Mouse (Mus musculus) cerebellum, adult 2 months (tissue): ENCODE measurements around the gene Hbb-bh2. TPM values are rescaled to one million over a fixed set of nuclear protein-coding genes. Genes with fewer than 3 reads are reported as not detected.
"Not testable (repeated sequence)": the region's sequence is repeated elsewhere in the genome, so short reads cannot be mapped to it uniquely, and the experiment has no call there.

ENCODE experiments used
- DNase-seq, 2 experiments: peaks; one replicate each; pipeline ENCODE4 v3.0.0; 2021
- H3K27ac ChIP-seq: fragments of 200-500 bp; 2 replicates; pipeline ENCODE4 v1.5.1; 2012; ENCODE audit warnings: low read length, control low read depth, inconsistent platforms; ENCODE audit not compliant: insufficient read depth
- H3K27me3 ChIP-seq: fragments of 200-500 bp; 2 replicates; pipeline ENCODE4 v1.6.1; 2012; ENCODE audit warnings: inconsistent platforms, mild to moderate bottlenecking, low read length, moderate library complexity; ENCODE audit not compliant: control insufficient read depth, insufficient read depth
- H3K4me1 ChIP-seq: fragments of 200-500 bp; 2 replicates; pipeline ENCODE4 v1.6.1; 2011; ENCODE audit warnings: low read length; ENCODE audit not compliant: control insufficient read depth, insufficient read depth
- H3K4me3 ChIP-seq: fragments of 200-500 bp; replicated peaks from 2 replicates; pipeline ENCODE3; 2011; ENCODE audit warnings: mild to moderate bottlenecking, low read depth, low read length, control low read depth; ENCODE audit not compliant: insufficient read depth
- CTCF ChIP-seq: fragments of 200-500 bp; IDR thresholded peaks from 2 replicates; pipeline ENCODE4 v1.5.1; 2011; ENCODE audit warnings: low read depth, mild to moderate bottlenecking, control low read depth, low read length, moderate library complexity, borderline replicate concordance; ENCODE audit not compliant: insufficient read depth
- POLR2A ChIP-seq: fragments of 200-500 bp; IDR thresholded peaks from 2 replicates; pipeline ENCODE4 v1.6.1; 2011; ENCODE audit warnings: low read length, control low read depth, borderline replicate concordance; ENCODE audit not compliant: insufficient read depth
- WGBS: fragments of 180-500 bp; shearing (Covaris S2); methylation state at CpG from one replicate; pipeline ENCODE4 v1.1.7; 2018; 5-methylcytosine and 5-hydroxymethylcytosine counted together
- polyA plus RNA-seq: library from polyadenylated mRNA; depleted of rRNA; stranded (reverse); fragments of >200 nt; gene quantifications from 2 replicates; pipeline ENCODE4 v1.2.3, GENCODE M21; 2012

The Hbb-bh2 gene
- polyA plus RNA-seq, 1 experiment: not detected

GRCm38 (mm10) chr7:103859076-103859475 lies 18.8 kb upstream of the Hbb-bh2 start:
- no peak for DNase-seq
- no peak for TF ChIP-seq POLR2A
- no peak for TF ChIP-seq CTCF
- Histone ChIP-seq H3K27ac (no peak overlapping the region), H3K4me1 (no peaks in the 10 kb centered on the region), H3K27me3 (no peaks in the 10 kb centered on the region), H3K4me3 (no peak overlapping the region)
- 60% methylated on average over 2 of the region's 2 CpGs for WGBS

- WGBS: 69% methylated on average over 1 of the region's 1 CpGs
- Histone ChIP-seq H3K4me3 (no peak overlapping the region), H3K4me1 (no peaks in the 10 kb centered on the region), H3K27ac (no peak overlapping the region), H3K27me3 (no peaks in the 10 kb centered on the region)
- no peak for TF ChIP-seq POLR2A
- no peak for TF ChIP-seq CTCF
- no peak for DNase-seq
Measured at GRCm38 (mm10) chr7:103854669-103855068, 14.3 kb upstream of the Hbb-bh2 start.

GRCm38 (mm10) chr7:103853090-103853489 lies 12.8 kb upstream of the Hbb-bh2 start, which contains the start of gene Hbb-y:
Hbb-y (minus strand) TSS chr7:103853216.
- no peaks in the 10 kb centered on the region for H3K27me3 ChIP-seq
- H3K27ac ChIP-seq: no peak within 1 kb of the TSS
- no peak within 1 kb of the TSS for H3K4me3 ChIP-seq
- DNase-seq: no peak
- TF ChIP-seq POLR2A (no peak), CTCF (no peak)
- H3K4me1 ChIP-seq: no peaks in the 10 kb centered on the region
- 55% methylated on average over 2 of the region's 2 CpGs for WGBS

GRCm38 (mm10) chr7:103844525-103845325 lies 4.4 kb upstream of the Hbb-bh2 start:
- Histone ChIP-seq H3K4me1 (no peaks in the 10 kb centered on the region), H3K4me3 (no peak overlapping the region), H3K27me3 (no peaks in the 10 kb centered on the region), H3K27ac (no peak overlapping the region)
- WGBS: 31% methylated on average over 2 of the region's 2 CpGs
- DNase-seq: no peak
- no peak for TF ChIP-seq CTCF
- TF ChIP-seq POLR2A: no peak

- H3K27ac ChIP-seq: no peak within 1 kb of the TSS
- 84% methylated on average over 2 of the region's 2 CpGs for WGBS
- no peaks in the 10 kb centered on the region for H3K4me1 ChIP-seq
- DNase-seq: no peak
- TF ChIP-seq POLR2A (no peak), CTCF (no peak)
- no peaks in the 10 kb centered on the region for H3K27me3 ChIP-seq
- H3K4me3 ChIP-seq: no peak within 1 kb of the TSS
Measured at GRCm38 (mm10) chr7:103843034-103843433, 2.7 kb upstream of the Hbb-bh2 start, which contains the start of gene Hbb-bh1. Hbb-bh1 (minus strand) TSS chr7:103843164.

GRCm38 (mm10) chr7:103827808-103828207 lies 12.5 kb downstream of the Hbb-bh2 start, which contains the start of gene Hbb-bs:
Hbb-bs (minus strand) TSS chr7:103828096.
- WGBS: 86% methylated on average over 4 of the region's 4 CpGs
- H3K4me3 ChIP-seq: no peak within 1 kb of the TSS

GRCm38 (mm10) chr7:103827139-103827538 lies 13.2 kb downstream of the Hbb-bh2 start:
- not testable (repeated sequence) for DNase-seq, H3K27ac ChIP-seq, H3K4me3 ChIP-seq, H3K27me3 ChIP-seq, H3K4me1 ChIP-seq
- WGBS: no CpG with 5 or more reads among the region's 2 CpGs

More at GRCm38 (mm10) chr7:103827808-103828207, 12.5 kb downstream of the Hbb-bh2 start, which contains the start of gene Hbb-bs:
- Histone ChIP-seq H3K27ac (no peak within 1 kb of the TSS), H3K4me1 (no peaks in the 10 kb centered on the region), H3K27me3 (no peaks in the 10 kb centered on the region)
- TF ChIP-seq CTCF (no peak), POLR2A (no peak)
- DNase-seq: no peak

GRCm38 (mm10) chr7:103826255-103826887 lies 13.9 kb downstream of the Hbb-bh2 start:
- no peak for TF ChIP-seq POLR2A
- TF ChIP-seq CTCF: no peak
- WGBS: 21% methylated on average over 3 of the region's 3 CpGs
- H3K4me1 ChIP-seq: no peaks in the 10 kb centered on the region
- no peak for DNase-seq
- no peaks in the 10 kb centered on the region for H3K27me3 ChIP-seq
- no peak overlapping the region for H3K27ac ChIP-seq
- H3K4me3 ChIP-seq: no peak overlapping the region
